Mouse (Mus musculus): ENCODE data around the gene Idh3g. TPM values are rescaled to one million over a fixed set of nuclear protein-coding genes. Genes with fewer than 3 reads are reported as not detected.

Idh3g gene
- total and polyA plus RNA-seq, 3 experiments = 248 to 296 TPM; not detected in 1

DNA sequence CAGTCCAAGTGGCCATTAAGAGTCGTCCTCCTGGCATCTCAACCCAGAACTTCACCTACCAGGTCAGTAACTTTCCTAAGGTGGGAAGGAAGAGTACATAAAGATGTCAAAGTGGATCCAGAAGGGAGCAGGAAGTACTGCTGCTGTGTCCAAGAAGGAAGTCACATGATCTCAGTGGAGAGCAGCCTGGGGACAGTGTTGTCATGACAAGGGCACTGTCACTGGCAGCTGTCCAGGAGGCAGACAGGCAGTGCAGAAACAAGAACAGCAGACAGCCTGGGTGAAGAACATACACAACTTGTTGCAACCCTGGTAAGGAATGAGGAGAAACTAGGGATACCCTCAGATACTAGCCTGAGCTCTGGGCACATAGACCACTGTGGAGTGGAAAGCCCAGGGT is 21.4 kb downstream of the Idh3g start:
- Histone ChIP-seq H3K79me2 (ENCODE audit: control insufficient read depth, insufficient read depth, low read length, poor library complexity) (no peaks in the 10 kb centered on the region), H3K4me1 (ENCODE audit: control insufficient read depth in 1 of 2, insufficient read depth in 2 of 2, low read length in 2 of 2) (peaks cover 0 to 9% of the 10 kb centered on the region in 2 experiments; a peak in 2 of 4 replicates), H3K27ac (ENCODE audit: control insufficient read depth, low read depth, low read length) (no peak overlapping the region), H3K9me3 (replicated peaks; ENCODE audit: insufficient read depth, low read length) (no peaks in the 10 kb centered on the region), H3K27me3 (ENCODE audit: control insufficient read depth in 1 of 2, insufficient read depth in 2 of 2, low read length in 2 of 2) (no peaks in the 10 kb centered on the region), H3K4me3 (ENCODE audit: control insufficient read depth in 1 of 2, insufficient read depth in 1 of 2, low read depth in 2 of 2, low read length in 2 of 2) (no peak overlapping the region), H3K36me3 (ENCODE audit: control insufficient read depth in 1 of 2, insufficient read depth in 2 of 2, low read length in 2 of 2) (peaks cover 0 to 6% of the 10 kb centered on the region in 2 experiments; a peak in 2 of 4 replicates), H3K9ac (ENCODE audit: control insufficient read depth, low read depth, low read length, poor library complexity, severe bottlenecking) (0 out of 2 replicates have a peak overlapping the region, but pooled peaks have one; percentile 22)
- peak; percentile 80 for TF ChIP-seq USF1 (IDR thresholded peaks at IDR 0.05; ENCODE audit: low read depth, low read length)
- no peak for TF ChIP-seq ZMIZ1 (IDR thresholded peaks at IDR 0.05; ENCODE audit: low read depth, low read length)
- no peak for TF ChIP-seq MXI1 (IDR thresholded peaks at IDR 0.05; ENCODE audit: low read depth, low read length)
- TF ChIP-seq MEF2A (IDR thresholded peaks at IDR 0.05; ENCODE audit: extremely low read depth, insufficient replicate concordance, low read depth, low read length, poor library complexity, severe bottlenecking) = no peak
- no peak for TF ChIP-seq ZKSCAN1 (IDR thresholded peaks at IDR 0.05; ENCODE audit: low read depth, low read length)
- 0 out of 4 replicates have a peak, but pooled peaks of 1 of the 2 experiments have one; percentile 7 for TF ChIP-seq USF2 (IDR thresholded peaks at IDR 0.05; ENCODE audit: borderline replicate concordance in 1 of 2, insufficient read depth in 1 of 2, low read depth in 1 of 2, low read length in 2 of 2)
- peak; percentile 66 for DNase-seq (ENCODE audit: low read depth, low spot score)

DNA sequence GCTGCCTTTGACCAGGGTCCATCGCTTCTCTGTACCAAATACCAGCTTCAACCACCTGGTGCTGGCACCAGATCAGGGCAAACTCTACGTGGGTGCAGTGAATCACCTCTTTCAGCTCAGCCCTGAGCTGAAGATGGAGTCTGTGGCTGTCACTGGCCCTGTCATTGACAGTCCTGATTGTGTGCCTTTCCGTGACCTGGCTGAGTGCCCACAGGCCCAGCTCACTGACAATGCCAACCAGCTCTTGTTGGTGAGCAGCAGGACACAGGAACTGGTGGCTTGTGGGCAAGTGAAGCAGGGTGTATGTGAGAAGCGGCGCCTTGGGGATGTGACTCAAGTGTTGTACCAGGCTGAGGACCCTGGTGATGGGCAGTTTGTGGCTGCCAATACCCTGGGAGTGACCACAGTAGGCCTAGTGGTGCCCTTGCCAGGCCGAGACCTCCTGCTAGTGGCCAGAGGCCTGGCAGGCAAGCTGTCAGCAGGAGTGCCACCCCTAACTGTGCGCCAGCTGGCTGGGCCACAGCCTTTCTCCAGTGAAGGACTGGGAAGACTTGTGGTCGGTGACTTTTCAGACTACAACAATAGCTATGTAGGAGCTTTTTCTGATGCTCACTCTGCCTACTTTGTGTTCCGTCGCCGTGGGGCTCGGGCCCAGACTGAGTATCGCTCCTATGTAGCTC is 27.9 kb downstream of the Idh3g start:
- Histone ChIP-seq H3K36me3 (ENCODE audit: control insufficient read depth in 1 of 2, insufficient read depth in 2 of 2, low read length in 2 of 2) (peaks cover 0 to 11% of the 10 kb centered on the region in 2 experiments; a peak in 2 of 4 replicates), H3K27me3 (ENCODE audit: control insufficient read depth in 1 of 2, insufficient read depth in 2 of 2, low read length in 2 of 2) (no peaks in the 10 kb centered on the region), H3K27ac (ENCODE audit: control insufficient read depth, low read depth, low read length) (no peak overlapping the region), H3K4me3 (ENCODE audit: control insufficient read depth in 1 of 2, insufficient read depth in 1 of 2, low read depth in 2 of 2, low read length in 2 of 2) (no peak overlapping the region), H3K79me2 (ENCODE audit: control insufficient read depth, insufficient read depth, low read length, poor library complexity) (no peaks in the 10 kb centered on the region), H3K9me3 (replicated peaks; ENCODE audit: insufficient read depth, low read length) (no peaks in the 10 kb centered on the region), H3K4me1 (ENCODE audit: control insufficient read depth in 1 of 2, insufficient read depth in 2 of 2, low read length in 2 of 2) (peaks cover 0 to 19% of the 10 kb centered on the region in 2 experiments; a peak in 2 of 4 replicates), H3K9ac (ENCODE audit: control insufficient read depth, low read depth, low read length, poor library complexity, severe bottlenecking) (no peak overlapping the region)
- TF ChIP-seq ZC3H11A (IDR thresholded peaks at IDR 0.05; ENCODE audit: low read depth, low read length) (no peak), JUND (IDR thresholded peaks at IDR 0.05; ENCODE audit: low read depth, low read length) (no peak), RCOR1 (IDR thresholded peaks at IDR 0.05; ENCODE audit: low read depth, low read length) (no peak), POLR2AphosphoS5 (IDR thresholded peaks at IDR 0.05; ENCODE audit: borderline replicate concordance, low read depth, low read length) (no peak), USF1 (IDR thresholded peaks at IDR 0.05; ENCODE audit: low read depth, low read length) (no peak), UBTF (IDR thresholded peaks at IDR 0.05; ENCODE audit: borderline replicate concordance, insufficient read depth, low read depth, low read length) (no peak)
- DNase-seq (ENCODE audit: low read depth, low spot score) = no peak
